In genomic region chr13:113034950-113035421, GRCm38 (mm10) we compare ENCODE assay signal across 9 mouse cellular contexts. TPM values are rescaled to one million over a fixed set of nuclear protein-coding genes. Genes with fewer than 3 reads are reported as not detected.
DNase-seq lines count a peak whose midpoint lies in the region; ATAC-seq and TF ChIP-seq lines count a peak whose summit lies in the region.
"Had no signal": no experiment of that assay in that cellular context is flagged by ENCODE, and none has a peak within 500 bp of the region (broad histone marks: within the 10 kb centered on the region; RNA-seq: fewer than 3 reads in every experiment).

Cdc20b (plus strand) TSS chr13:113035111.

- 2% methylated on average over 42 of the region's 46 CpGs for WGBS in liver, postnatal 0 days (ENCODE audit: insufficient replicate concordance)
- under 1% methylated on average over 44 of the region's 46 CpGs for WGBS in neural tube, embryonic 11.5 days
- 1% methylated on average over 42 of the region's 46 CpGs for WGBS in stomach, postnatal 0 days

- H3K4me2 ChIP-seq in liver, postnatal 0 days (ENCODE audit: low read depth, low read length) = peak within 1 kb of the TSS; percentile 90
- peak within 1 kb of the TSS; percentile 98 for H3K4me2 ChIP-seq in neural tube, embryonic 11.5 days (ENCODE audit: low read depth)
- H3K4me2 ChIP-seq in stomach, postnatal 0 days (replicated peaks; ENCODE audit: low read depth) = peak within 1 kb of the TSS; percentile 92

- peak; percentile 74 for ATAC-seq in activated CD4-positive, CD25-positive, alpha-beta regulatory T cell, adult 4 months
- ATAC-seq in liver, postnatal 0 days = peak; percentile 64
- ATAC-seq in neural tube, embryonic 11.5 days (ENCODE audit: insufficient read depth, low FRiP score, low TSS enrichment) = peak; percentile 11; the same call in 1 of the 2 replicates
- peak; percentile 73 for ATAC-seq in stomach, postnatal 0 days (ENCODE audit: low FRiP score, low TSS enrichment)

- DNase-seq in 3134 (ENCODE audit: extremely low read depth, insufficient read length, low spot score) = peak; percentile 53
- DNase-seq in embryo, embryonic 10.5 days (ENCODE audit: low spot score) = peak; percentile 55
- DNase-seq in heart, adult 18-20 months = peak; percentile 58 to 67
- peak; percentile 17 for DNase-seq in kidney, adult 9 months
- peak; percentile 47 for DNase-seq in liver, postnatal 0 days
- peak; percentile 56 for DNase-seq in neural tube, embryonic 11.5 days (ENCODE audit: low spot score)
- DNase-seq in stomach, postnatal 0 days (ENCODE audit: low spot score) = peak; percentile 70

- H3K4me1 ChIP-seq in liver, postnatal 0 days (ENCODE audit: insufficient read depth) = peaks cover 12% of the 10 kb centered on the region; the same call in 1 of the 2 replicates
- peaks cover 12% of the 10 kb centered on the region; the same call in 1 of the 2 replicates for H3K4me1 ChIP-seq in neural tube, embryonic 11.5 days (ENCODE audit: control insufficient read depth, insufficient read depth, low read length)
- H3K4me1 ChIP-seq in stomach, postnatal 0 days (replicated peaks; ENCODE audit: control insufficient read depth, insufficient read depth) = no peaks in the 10 kb centered on the region

- peaks cover 59% of the 10 kb centered on the region for H3K27me3 ChIP-seq in liver, postnatal 0 days (ENCODE audit: insufficient read depth, low read length)
- H3K27me3 ChIP-seq in neural tube, embryonic 11.5 days (ENCODE audit: control insufficient read depth, insufficient read depth, low read length) = peaks cover 37% of the 10 kb centered on the region
- no peaks in the 10 kb centered on the region for H3K27me3 ChIP-seq in stomach, postnatal 0 days (ENCODE audit: control insufficient read depth, insufficient read depth, low read length)

- H3K4me3 ChIP-seq in liver, postnatal 0 days (ENCODE audit: low read depth, low read length) = peak within 1 kb of the TSS; percentile 51
- H3K4me3 ChIP-seq in neural tube, embryonic 11.5 days (ENCODE audit: low read depth, low read length) = peak within 1 kb of the TSS; percentile 49
- peak within 1 kb of the TSS; percentile 50 for H3K4me3 ChIP-seq in stomach, postnatal 0 days (ENCODE audit: low read depth, low read length)

- H3K9ac ChIP-seq in liver, postnatal 0 days (replicated peaks) = 0 out of 2 replicates have a peak within 1 kb of the TSS, but pooled peaks have one; percentile 30
- peak within 1 kb of the TSS; percentile 32 for H3K9ac ChIP-seq in neural tube, embryonic 11.5 days (ENCODE audit: low read length)
- peak within 1 kb of the TSS; percentile 9 for H3K9ac ChIP-seq in stomach, postnatal 0 days (ENCODE audit: low read length)

- H3K36me3 ChIP-seq in liver, postnatal 0 days (replicated peaks; ENCODE audit: insufficient read depth, low read length) = no peaks in the 10 kb centered on the region
- no peaks in the 10 kb centered on the region for H3K36me3 ChIP-seq in neural tube, embryonic 11.5 days (ENCODE audit: control insufficient read depth, insufficient read depth, low read length)
- H3K36me3 ChIP-seq in stomach, postnatal 0 days (ENCODE audit: control insufficient read depth, insufficient read depth, low read length) = no peaks in the 10 kb centered on the region

- no peaks in the 10 kb centered on the region for H3K9me3 ChIP-seq in liver, postnatal 0 days (ENCODE audit: low read length)
- no peaks in the 10 kb centered on the region for H3K9me3 ChIP-seq in neural tube, embryonic 11.5 days (ENCODE audit: control insufficient read depth, low read length)
- no peaks in the 10 kb centered on the region for H3K9me3 ChIP-seq in stomach, postnatal 0 days (ENCODE audit: control insufficient read depth, low read length)

- no peak for TF ChIP-seq EP300 in liver, postnatal 0 days (IDR thresholded peaks at IDR 0.05; ENCODE audit: low read depth)
- no peak for TF ChIP-seq EP300 in stomach, postnatal 0 days (optimal IDR thresholded peaks at IDR 0.05)

- no peak within 1 kb of the TSS for H3K27ac ChIP-seq in liver, postnatal 0 days (ENCODE audit: low read depth)
- no peak within 1 kb of the TSS for H3K27ac ChIP-seq in neural tube, embryonic 11.5 days (ENCODE audit: low read depth, low read length)
- no peak within 1 kb of the TSS for H3K27ac ChIP-seq in stomach, postnatal 0 days (replicated peaks)

- TF ChIP-seq CTCF in liver, postnatal 0 days (IDR thresholded peaks at IDR 0.05; ENCODE audit: low read depth) = no peak
- TF ChIP-seq CTCF in stomach, postnatal 0 days (IDR thresholded peaks at IDR 0.05; ENCODE audit: low read depth) = no peak

RNA-seq across cellular contexts. Expression of gene Cdc20b, which starts in this region (rescaled TPM):
- polyA plus RNA-seq in activated CD4-positive, CD25-positive, alpha-beta regulatory T cell, adult 4 months (2017; shearing (Covaris generic)) = under 1 TPM in 1 of 2 experiments, not detected in 1; 0.25 TPM
- total RNA-seq in heart, adult 18-20 months (2021) = not detected
- polyA plus RNA-seq in liver, postnatal 0 days (2015; fragmentation: Nextera tagmentation; extraction: Ambion mirVana) = not detected in 2 replicates
- 0.16 TPM in 1 of 2 replicates, not detected in the other for polyA plus RNA-seq in neural tube, embryonic 11.5 days (2014; fragmentation: Nextera tagmentation; extraction: Ambion mirVana)
- not detected in 2 replicates for polyA plus RNA-seq in stomach, postnatal 0 days (2015; fragmentation: Nextera tagmentation; extraction: Ambion mirVana)
- total RNA-seq: adrenal gland, postnatal 4 days had no signal

Comparison
In these comparisons a context has a peak if more than half of its experiments do, and no peak if none do; other contexts are left out.
1. Peak in ATAC-seq in activated CD4-positive, CD25-positive, alpha-beta regulatory T cell, adult 4 months; RNA of the gene not detected or under 1 TPM.
2. Peak in DNase-seq in heart, adult 18-20 months; RNA of the gene not detected or under 1 TPM.
3. Peak in DNase-seq, ATAC-seq, H3K4me3 ChIP-seq, H3K9ac ChIP-seq and H3K4me2 ChIP-seq in liver, postnatal 0 days; RNA of the gene not detected or under 1 TPM.
4. Peak in DNase-seq, ATAC-seq, H3K4me3 ChIP-seq, H3K9ac ChIP-seq and H3K4me2 ChIP-seq in neural tube, embryonic 11.5 days; RNA of the gene not detected or under 1 TPM.
5. Peak in DNase-seq, ATAC-seq, H3K4me3 ChIP-seq, H3K9ac ChIP-seq and H3K4me2 ChIP-seq in stomach, postnatal 0 days; RNA of the gene not detected or under 1 TPM.
6. DNase-seq: peak in every context shown above with its lines; median percentile 70 in stomach, postnatal 0 days; 62 in heart, adult 18-20 months; 56 in neural tube, embryonic 11.5 days; 55 in embryo, embryonic 10.5 days; 53 in 3134; 47 in liver, postnatal 0 days; 17 in kidney, adult 9 months.
7. ATAC-seq: peak in every context shown above with its lines; median percentile 74 in activated CD4-positive, CD25-positive, alpha-beta regulatory T cell, adult 4 months; 73 in stomach, postnatal 0 days; 64 in liver, postnatal 0 days; 11 in neural tube, embryonic 11.5 days.